Mouse (Mus musculus): ENCODE data around the gene Ccdc62. TPM values are rescaled to one million over a fixed set of nuclear protein-coding genes. Genes with fewer than 3 reads are reported as not detected.

Gene Ccdc62
- polyA plus RNA-seq, 1 experiment from 2014 or later, result 8.3 TPM

GRCm38 (mm10) chr5:123995388-123995787 is 64.9 kb downstream of the Ccdc62 start:
- H3K4me3 ChIP-seq (ENCODE audit: low read depth, low read length), result no peak overlapping the region
- H3K9me3 ChIP-seq (ENCODE audit: low read depth, low read length), result no peaks in the 10 kb centered on the region
- H3K4me1 ChIP-seq (ENCODE audit: insufficient read depth), result no peaks in the 10 kb centered on the region
- H3K27ac ChIP-seq (ENCODE audit: low read depth), result no peak overlapping the region
- no peak overlapping the region for H3K9ac ChIP-seq
- no peaks in the 10 kb centered on the region for H3K36me3 ChIP-seq (ENCODE audit: insufficient read depth)
- H3K4me2 ChIP-seq, result no peak overlapping the region
- no peak for TF ChIP-seq CTCF (IDR thresholded peaks at IDR 0.05; ENCODE audit: low read depth)
- DNase-seq (no peak), ATAC-seq (ENCODE audit: insufficient read depth) (no peak)
- WGBS, result 58% methylated on average over 6 of the region's 6 CpGs
- H3K27me3 ChIP-seq (ENCODE audit: insufficient read depth, low read length), result no peaks in the 10 kb centered on the region

DNA sequence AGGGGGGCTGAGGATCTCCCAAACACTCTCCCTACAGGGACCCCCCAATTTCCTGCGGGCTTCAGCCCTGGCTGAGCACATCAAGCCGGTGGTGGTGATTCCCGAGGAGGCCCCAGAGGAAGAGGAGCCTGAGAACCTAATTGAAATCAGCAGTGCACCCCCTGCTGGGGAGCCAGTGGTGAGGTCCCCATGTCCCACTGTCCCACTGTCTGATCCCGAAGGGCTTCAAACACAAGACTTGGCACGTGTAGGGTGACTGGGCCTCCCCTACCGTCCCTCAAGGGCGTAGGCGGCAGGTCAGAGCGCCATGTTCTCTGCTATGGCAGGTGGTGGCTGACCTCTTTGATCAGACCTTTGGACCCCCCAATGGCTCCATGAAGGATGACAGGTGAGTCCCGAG is 65.7 kb downstream of the Ccdc62 start:
- peak; percentile 40 for TF ChIP-seq CTCF (IDR thresholded peaks at IDR 0.05; ENCODE audit: low read depth)
- Histone ChIP-seq H3K36me3 (ENCODE audit: insufficient read depth) (no peaks in the 10 kb centered on the region), H3K4me3 (ENCODE audit: low read depth, low read length) (no peak overlapping the region), H3K4me2 (no peak overlapping the region), H3K4me1 (ENCODE audit: insufficient read depth) (no peaks in the 10 kb centered on the region), H3K9ac (no peak overlapping the region), H3K27me3 (ENCODE audit: insufficient read depth, low read length) (no peaks in the 10 kb centered on the region), H3K27ac (ENCODE audit: low read depth) (no peak overlapping the region), H3K9me3 (ENCODE audit: low read depth, low read length) (no peaks in the 10 kb centered on the region)
- WGBS, result 74% methylated on average over 10 of the region's 10 CpGs
- ATAC-seq (ENCODE audit: insufficient read depth), result no peak
- DNase-seq, result no peak

DNA sequence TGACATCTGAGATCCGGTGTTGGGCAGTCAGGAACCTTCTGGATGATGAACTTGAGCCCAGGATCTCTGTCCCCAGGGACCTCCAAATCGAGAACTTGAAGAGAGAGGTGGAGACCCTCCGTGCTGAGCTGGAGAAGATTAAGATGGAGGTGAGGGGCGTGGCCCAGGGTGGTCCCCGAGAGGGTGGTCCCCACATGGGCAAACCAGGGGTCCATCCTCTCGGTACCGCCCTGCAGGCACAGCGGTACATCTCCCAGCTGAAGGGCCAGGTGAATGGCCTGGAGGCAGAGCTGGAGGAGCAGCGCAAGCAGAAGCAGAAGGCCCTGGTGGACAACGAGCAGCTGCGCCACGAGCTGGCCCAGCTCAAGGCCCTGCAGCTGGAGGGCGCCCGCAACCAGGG is 66.2 kb downstream of the Ccdc62 start:
- H3K4me1 ChIP-seq (ENCODE audit: insufficient read depth), result no peaks in the 10 kb centered on the region

DNA sequence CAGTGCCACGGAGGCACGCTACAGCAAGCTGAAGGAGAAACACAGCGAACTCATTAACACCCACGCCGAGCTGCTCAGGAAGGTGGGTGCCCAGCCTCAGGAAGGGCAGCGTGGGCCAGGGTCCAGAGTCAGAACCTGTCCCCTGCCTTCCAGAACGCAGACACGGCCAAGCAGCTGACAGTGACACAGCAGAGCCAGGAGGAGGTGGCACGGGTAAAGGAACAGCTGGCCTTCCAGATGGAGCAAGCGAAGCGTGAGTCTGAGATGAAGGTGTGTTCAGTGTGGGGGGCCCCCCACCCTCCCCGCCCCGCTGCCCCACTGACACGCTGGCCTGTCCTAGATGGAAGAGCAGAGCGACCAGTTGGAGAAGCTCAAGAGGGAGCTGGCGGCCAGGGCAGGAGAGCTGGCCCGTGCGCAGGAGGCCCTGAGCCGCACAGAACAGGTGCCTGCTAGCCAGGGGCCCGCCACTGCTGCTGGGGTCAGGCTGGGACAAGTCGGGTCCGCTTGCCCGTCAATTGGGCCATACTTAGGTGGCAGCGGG is 66.8 kb downstream of the Ccdc62 start:
- no peaks in the 10 kb centered on the region for H3K4me1 ChIP-seq (ENCODE audit: insufficient read depth)
- no peaks in the 10 kb centered on the region; the same call in 1 of the 2 replicates for H3K36me3 ChIP-seq (ENCODE audit: insufficient read depth)
- WGBS, result 76% methylated on average over 24 of the region's 24 CpGs
- no peaks in the 10 kb centered on the region for H3K9me3 ChIP-seq (ENCODE audit: low read depth, low read length)
- DNase-seq, result no peak
- ATAC-seq (ENCODE audit: insufficient read depth), result no peak
- no peaks in the 10 kb centered on the region for H3K27me3 ChIP-seq (ENCODE audit: insufficient read depth, low read length)
- no peak overlapping the region for H3K4me3 ChIP-seq (ENCODE audit: low read depth, low read length)
- H3K27ac ChIP-seq (ENCODE audit: low read depth), result no peak overlapping the region
- no peak overlapping the region for H3K4me2 ChIP-seq
- TF ChIP-seq CTCF (IDR thresholded peaks at IDR 0.05; ENCODE audit: low read depth), result no peak
- no peak overlapping the region for H3K9ac ChIP-seq

More for the DNA sequence above, 66.2 kb downstream of the Ccdc62 start:
- 87% methylated on average over 14 of the region's 14 CpGs for WGBS
- H3K27me3 ChIP-seq (ENCODE audit: insufficient read depth, low read length), result no peaks in the 10 kb centered on the region
- no peak overlapping the region for H3K4me2 ChIP-seq
- DNase-seq (no peak), ATAC-seq (ENCODE audit: insufficient read depth) (no peak)
- no peak for TF ChIP-seq CTCF (IDR thresholded peaks at IDR 0.05; ENCODE audit: low read depth)
- no peak overlapping the region for H3K9ac ChIP-seq
- no peak overlapping the region for H3K27ac ChIP-seq (ENCODE audit: low read depth)
- H3K9me3 ChIP-seq (ENCODE audit: low read depth, low read length), result no peaks in the 10 kb centered on the region
- H3K4me3 ChIP-seq (ENCODE audit: low read depth, low read length), result no peak overlapping the region
- H3K36me3 ChIP-seq (ENCODE audit: insufficient read depth), result no peaks in the 10 kb centered on the region; the same call in 1 of the 2 replicates

- ATAC-seq (ENCODE audit: insufficient read depth) (no peak), DNase-seq (no peak)
- 71% methylated on average over 16 of the region's 16 CpGs for WGBS
- H3K36me3 ChIP-seq (ENCODE audit: insufficient read depth), result no peaks in the 10 kb centered on the region; the same call in 1 of the 2 replicates
- H3K27ac ChIP-seq (ENCODE audit: low read depth), result no peak overlapping the region
- no peak overlapping the region for H3K4me2 ChIP-seq
- H3K4me1 ChIP-seq (ENCODE audit: insufficient read depth), result no peaks in the 10 kb centered on the region
- no peak for TF ChIP-seq CTCF (IDR thresholded peaks at IDR 0.05; ENCODE audit: low read depth)
- H3K27me3 ChIP-seq (ENCODE audit: insufficient read depth, low read length), result no peaks in the 10 kb centered on the region
- H3K9ac ChIP-seq, result no peak overlapping the region
- H3K4me3 ChIP-seq (ENCODE audit: low read depth, low read length), result no peak overlapping the region
- H3K9me3 ChIP-seq (ENCODE audit: low read depth, low read length), result no peaks in the 10 kb centered on the region
Observed at GRCm38 (mm10) chr5:123997811-123998210, 67.3 kb downstream of the Ccdc62 start.

GRCm38 (mm10) chr5:123998370-123998769 is 67.9 kb downstream of the Ccdc62 start:
- Histone ChIP-seq H3K9me3 (ENCODE audit: low read depth, low read length) (no peaks in the 10 kb centered on the region), H3K27ac (ENCODE audit: low read depth) (no peak overlapping the region), H3K9ac (no peak overlapping the region), H3K4me1 (ENCODE audit: insufficient read depth) (no peaks in the 10 kb centered on the region), H3K27me3 (ENCODE audit: insufficient read depth, low read length) (no peaks in the 10 kb centered on the region), H3K4me3 (ENCODE audit: low read depth, low read length) (no peak overlapping the region), H3K4me2 (no peak overlapping the region), H3K36me3 (ENCODE audit: insufficient read depth) (no peaks in the 10 kb centered on the region; the same call in 1 of the 2 replicates)
- no peak for ATAC-seq (ENCODE audit: insufficient read depth)
- TF ChIP-seq CTCF (IDR thresholded peaks at IDR 0.05; ENCODE audit: low read depth), result no peak
- no peak for DNase-seq
- 65% methylated on average over 10 of the region's 10 CpGs for WGBS

DNA sequence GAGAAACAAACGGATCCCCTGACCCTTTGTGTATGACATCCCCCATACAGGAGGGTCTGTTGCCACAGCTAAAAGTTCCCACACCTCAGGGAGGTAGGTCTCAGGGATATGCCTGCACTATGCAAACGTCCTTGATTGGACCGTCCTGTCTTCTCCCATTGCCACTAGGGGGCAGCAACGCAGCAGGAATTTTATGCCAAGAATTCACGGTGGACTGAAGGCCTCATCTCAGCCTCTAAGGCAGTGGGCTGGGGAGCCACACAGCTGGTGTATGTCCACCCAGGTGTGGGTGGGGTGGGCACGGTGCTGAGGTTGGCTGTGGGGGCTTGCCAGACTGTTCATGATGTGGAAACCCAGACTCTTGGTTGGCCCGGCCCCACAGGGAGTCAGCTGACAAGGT is 70.3 kb downstream of the Ccdc62 start:
- peaks cover 19% of the 10 kb centered on the region for H3K36me3 ChIP-seq (ENCODE audit: insufficient read depth)
- no peak overlapping the region for H3K9ac ChIP-seq
- no peaks in the 10 kb centered on the region for H3K27me3 ChIP-seq (ENCODE audit: insufficient read depth, low read length)
- H3K4me2 ChIP-seq, result no peak overlapping the region
- TF ChIP-seq CTCF (IDR thresholded peaks at IDR 0.05; ENCODE audit: low read depth), result peak; percentile 99
- ATAC-seq (ENCODE audit: insufficient read depth) (peak; percentile 68), DNase-seq (peak; percentile 97)
- H3K9me3 ChIP-seq (ENCODE audit: low read depth, low read length), result no peaks in the 10 kb centered on the region
- H3K4me1 ChIP-seq (ENCODE audit: insufficient read depth), result no peaks in the 10 kb centered on the region
- no peak overlapping the region for H3K27ac ChIP-seq (ENCODE audit: low read depth)
- WGBS, result 9% methylated on average over 7 of the region's 7 CpGs
- H3K4me3 ChIP-seq (ENCODE audit: low read depth, low read length), result no peak overlapping the region

Data from lung, embryonic 14.5 days (tissue).